Mouse (Mus musculus) kidney, postnatal 0 days (tissue): ENCODE data around the gene Vwa8. TPM values are rescaled to one million over a fixed set of nuclear protein-coding genes. Genes with fewer than 3 reads are reported as not detected.

Source experiments
- ATAC-seq: fragments of 200-750 bp; cut with Nextera tagmentation; replicated peaks from 2 replicates; pipeline ENCODE4 v1.8.0; 2017; ENCODE audit warnings: low read depth, moderate number of reproducible peaks, moderate TSS enrichment, moderate library complexity; ENCODE audit not compliant: low FRiP score
- DNase-seq: peaks from one replicate; pipeline ENCODE4 v3.0.0-alpha.2; 2016; ENCODE audit warnings: low spot score
- H3K27ac ChIP-seq: fragments of 300-500 bp; sonication (generic); 2 replicates; pipeline ENCODE4 v1.5.1; 2014; ENCODE audit warnings: mild to moderate bottlenecking
- H3K27me3 ChIP-seq: fragments of 300-500 bp; sonication (generic); 2 replicates; pipeline ENCODE4 v1.6.1; 2014; ENCODE audit warnings: low read length, mixed read lengths; ENCODE audit not compliant: insufficient read depth
- H3K36me3 ChIP-seq: fragments of 300-500 bp; sonication (generic); 2 replicates; pipeline ENCODE4 v1.6.1; 2014; ENCODE audit warnings: low read length, mixed read lengths; ENCODE audit not compliant: insufficient read depth
- H3K4me1 ChIP-seq: fragments of 300-500 bp; sonication (generic); replicated peaks from 2 replicates; pipeline ENCODE4 v1.6.1; 2014; ENCODE audit warnings: antibody characterized with exemption, low read length, mixed read lengths; ENCODE audit not compliant: insufficient read depth
- H3K4me2 ChIP-seq: fragments of 300-500 bp; sonication (generic); 2 replicates; pipeline ENCODE4 v1.6.1; 2014; ENCODE audit warnings: mild to moderate bottlenecking, low read length, moderate library complexity, mixed read lengths
- H3K4me3 ChIP-seq: fragments of 300-500 bp; sonication (generic); replicated peaks from 2 replicates; pipeline ENCODE4 v1.5.1; 2014; ENCODE audit warnings: low read depth, low read length
- H3K9ac ChIP-seq: fragments of 300-500 bp; sonication (generic); 2 replicates; pipeline ENCODE4 v1.6.1; 2014; ENCODE audit warnings: low read depth, low read length
- H3K9me3 ChIP-seq: fragments of 300-500 bp; sonication (generic); replicated peaks from 2 replicates; pipeline ENCODE4 v1.6.1; 2016; ENCODE audit warnings: low read length, inconsistent platforms, mixed read lengths
- CTCF ChIP-seq: IDR thresholded peaks from 2 replicates; pipeline ENCODE4 v1.5.1; 2016; ENCODE audit warnings: antibody characterized with exemption, low read depth, mild to moderate bottlenecking, moderate library complexity
- WGBS: fragments of 180-500 bp; shearing (Covaris S2); extraction: QIAGEN DNeasy Blood & Tissue Kit; methylation state at CpG from one replicate; pipeline ENCODE4 v1.1.7; 2014; 5-methylcytosine and 5-hydroxymethylcytosine counted together
- polyA plus RNA-seq: library from polyadenylated mRNA; unstranded; fragments of >200 nt; fragmentation: Nextera tagmentation; extraction: Ambion mirVana; gene quantifications from 2 replicates; pipeline ENCODE4 v1.2.1, GENCODE M21; 2015

Vwa8 gene
- polyA plus RNA-seq, 1 experiment from 2014 or later: 18.2 TPM

DNA sequence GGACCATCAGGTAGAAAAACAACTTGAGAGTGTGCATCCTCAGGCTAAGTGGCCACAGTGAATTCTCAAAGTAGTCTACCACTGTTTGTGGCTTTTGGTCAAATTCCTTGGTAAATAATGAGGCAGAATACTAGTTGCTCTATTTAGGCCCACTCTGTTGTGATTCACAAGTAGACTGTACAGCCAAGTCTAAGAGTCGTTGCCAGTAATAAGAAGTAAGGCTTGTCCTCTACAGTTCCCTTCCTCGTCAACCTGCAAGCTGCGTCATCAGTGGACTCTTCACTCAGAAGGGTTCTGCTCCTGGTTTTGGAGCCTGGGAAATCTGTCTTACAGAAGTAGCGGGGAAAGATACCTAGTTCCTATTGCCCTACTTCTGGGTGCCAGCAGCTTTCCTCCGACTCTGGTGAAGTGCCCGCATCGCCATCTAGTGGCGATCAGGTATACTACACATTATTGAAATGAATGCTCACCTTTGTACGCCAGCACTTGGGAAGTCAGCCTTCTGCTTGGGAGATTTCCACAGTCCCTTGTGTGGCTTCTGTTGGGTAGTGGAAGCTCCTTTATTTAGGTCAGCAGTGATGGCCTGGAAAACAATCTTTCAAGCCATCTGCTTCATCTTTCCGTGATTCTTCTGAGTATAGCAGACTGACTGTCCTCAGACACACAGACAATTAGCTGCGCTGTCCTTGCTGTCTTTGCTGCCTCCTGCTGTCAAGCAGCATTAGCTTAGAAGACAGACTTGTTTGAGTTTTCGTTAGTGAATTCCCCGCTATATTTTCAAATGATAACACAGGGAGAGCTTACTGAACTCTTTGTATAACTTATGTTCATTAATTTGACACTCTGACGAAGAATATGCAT, 258.0 kb downstream of the Vwa8 start:
- DNase-seq (peak; percentile 94), ATAC-seq (no peak)
- no peak overlapping the region for H3K4me2 ChIP-seq
- H3K4me3 ChIP-seq: no peak overlapping the region
- WGBS: 33% methylated on average over 14 of the region's 14 CpGs
- H3K9me3 ChIP-seq: no peaks in the 10 kb centered on the region
- no peak overlapping the region for H3K27ac ChIP-seq
- H3K9ac ChIP-seq: no peak overlapping the region
- H3K36me3 ChIP-seq: no peaks in the 10 kb centered on the region
- no peaks in the 10 kb centered on the region for H3K27me3 ChIP-seq
- H3K4me1 ChIP-seq: no peaks in the 10 kb centered on the region
- TF ChIP-seq CTCF: peak; percentile 91

DNA sequence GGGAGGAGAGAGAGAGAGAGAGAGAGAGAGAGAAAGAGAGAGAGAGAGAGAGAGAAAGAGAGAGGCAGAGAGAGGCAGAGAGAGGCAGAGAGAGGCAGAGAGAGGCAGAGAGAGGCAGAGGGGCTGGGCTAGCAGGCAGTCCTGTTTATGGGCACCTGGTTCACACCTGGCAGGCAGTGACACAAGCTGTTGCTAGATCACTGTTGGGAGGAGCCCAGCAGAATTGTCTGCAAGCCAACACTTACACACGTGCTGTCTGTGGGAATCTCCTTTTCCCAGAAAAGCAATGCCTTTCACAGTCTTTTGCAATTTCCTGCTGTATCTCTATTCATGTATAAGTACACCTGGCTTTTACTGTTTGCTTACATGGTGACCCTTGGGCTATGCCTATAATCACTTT, 260.5 kb downstream of the Vwa8 start:
- no peak for TF ChIP-seq CTCF
- DNase-seq (no peak), ATAC-seq (no peak)
- H3K36me3 ChIP-seq: no peaks in the 10 kb centered on the region
- H3K4me3 ChIP-seq: no peak overlapping the region
- H3K27me3 ChIP-seq: no peaks in the 10 kb centered on the region
- H3K9me3 ChIP-seq: no peaks in the 10 kb centered on the region
- H3K27ac ChIP-seq: no peak overlapping the region
- WGBS: 54% methylated on average over 1 of the region's 1 CpGs
- H3K9ac ChIP-seq: no peak overlapping the region
- no peaks in the 10 kb centered on the region for H3K4me1 ChIP-seq
- no peak overlapping the region for H3K4me2 ChIP-seq

DNA sequence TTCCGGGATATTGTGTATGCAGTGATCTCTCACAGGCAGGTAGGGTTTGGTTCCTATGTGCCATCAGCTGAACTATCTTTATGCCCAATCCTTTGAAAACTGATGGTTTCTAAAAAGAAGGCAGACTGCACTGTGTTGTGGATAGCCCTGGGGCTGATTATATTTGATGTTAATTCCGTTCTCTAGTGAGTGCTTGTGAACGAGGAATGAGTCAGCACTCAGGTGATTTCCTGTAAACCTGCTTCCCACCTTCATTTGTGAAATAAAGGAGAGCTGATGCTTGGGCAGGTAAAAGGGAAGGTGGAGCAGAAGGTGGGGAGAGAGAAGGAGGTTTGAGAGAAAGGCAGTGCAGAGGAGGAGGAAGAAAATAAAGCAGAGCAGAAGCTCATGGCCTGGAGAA, 261.2 kb downstream of the Vwa8 start:
- no peak overlapping the region for H3K4me2 ChIP-seq
- H3K9me3 ChIP-seq: no peaks in the 10 kb centered on the region
- ATAC-seq (no peak), DNase-seq (no peak)
- WGBS: 68% methylated on average over 3 of the region's 3 CpGs
- no peak for TF ChIP-seq CTCF
- no peak overlapping the region for H3K27ac ChIP-seq
- no peak overlapping the region for H3K4me3 ChIP-seq
- H3K36me3 ChIP-seq: no peaks in the 10 kb centered on the region
- H3K4me1 ChIP-seq: no peaks in the 10 kb centered on the region
- no peaks in the 10 kb centered on the region for H3K27me3 ChIP-seq
- H3K9ac ChIP-seq: no peak overlapping the region

DNA sequence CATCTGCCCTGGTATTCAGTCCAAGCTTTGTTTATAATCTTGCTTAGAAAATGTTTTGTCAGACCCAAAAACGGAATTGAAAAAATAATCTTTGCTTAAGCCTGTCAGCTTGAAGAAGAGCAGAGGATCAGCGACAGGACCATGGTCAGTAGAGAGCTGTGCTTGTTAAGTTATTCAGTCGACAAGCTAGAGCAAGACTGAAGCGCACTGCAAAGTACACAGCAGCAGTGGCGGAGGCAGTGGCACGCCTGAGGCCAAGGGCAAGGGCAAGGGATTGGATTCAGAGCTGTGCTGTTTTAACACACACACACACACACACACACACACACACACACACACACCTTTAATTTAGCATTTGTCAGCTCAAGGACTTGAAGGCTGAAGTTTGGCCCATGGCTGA, 263.2 kb downstream of the Vwa8 start:
- Histone ChIP-seq H3K9me3 (no peaks in the 10 kb centered on the region), H3K4me3 (no peak overlapping the region), H3K27me3 (no peaks in the 10 kb centered on the region), H3K27ac (no peak overlapping the region), H3K36me3 (no peaks in the 10 kb centered on the region), H3K4me2 (no peak overlapping the region), H3K9ac (no peak overlapping the region), H3K4me1 (no peaks in the 10 kb centered on the region)
- WGBS: 68% methylated on average over 6 of the region's 6 CpGs
- TF ChIP-seq CTCF: no peak
- ATAC-seq (no peak), DNase-seq (no peak)

DNA sequence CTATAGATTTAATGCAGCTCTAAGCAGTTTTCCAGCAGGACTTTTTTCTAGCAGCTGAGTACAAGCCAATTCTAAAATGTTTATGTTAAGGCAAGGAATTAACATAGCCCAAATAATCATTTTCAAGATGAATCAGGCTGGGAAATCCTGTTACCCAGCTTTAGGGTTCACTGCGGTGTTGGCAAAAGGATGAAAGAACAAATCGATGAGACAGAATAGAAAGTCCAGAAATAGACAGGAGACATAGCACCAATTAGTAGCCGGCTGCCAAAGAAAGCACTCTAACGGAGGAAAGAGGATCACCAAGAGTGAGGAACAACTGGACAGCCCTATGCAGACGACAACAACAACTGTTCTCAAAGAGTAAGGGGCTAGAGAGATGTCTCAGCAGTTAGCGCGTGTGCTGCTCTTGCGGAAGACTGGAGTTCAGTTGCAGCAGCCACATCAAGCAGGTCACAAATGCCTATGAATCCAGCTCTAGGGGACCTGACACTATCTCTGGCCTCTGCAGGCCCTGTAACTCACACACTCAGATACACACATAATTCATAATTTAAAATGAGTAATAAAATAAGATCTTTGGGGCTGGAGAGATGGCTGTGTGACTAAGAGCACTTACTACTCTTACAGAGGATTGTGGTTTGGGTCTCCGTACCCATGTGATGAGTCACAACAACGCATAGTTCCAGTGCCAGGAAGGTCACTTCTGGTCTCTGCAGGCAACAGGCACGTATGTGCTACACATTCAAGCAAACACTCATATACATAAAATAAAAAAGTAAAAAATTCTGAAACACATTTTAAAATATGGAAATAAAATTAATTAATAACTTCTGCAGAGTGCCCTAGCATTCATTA, 265.9 kb downstream of the Vwa8 start:
- ATAC-seq: no peak
- Histone ChIP-seq H3K4me2 (no peak overlapping the region), H3K9ac (no peak overlapping the region), H3K4me1 (no peaks in the 10 kb centered on the region), H3K27me3 (no peaks in the 10 kb centered on the region), H3K36me3 (no peaks in the 10 kb centered on the region), H3K9me3 (no peaks in the 10 kb centered on the region), H3K4me3 (no peak overlapping the region), H3K27ac (no peak overlapping the region)
- DNase-seq: no peak
- 83% methylated on average over 11 of the region's 11 CpGs for WGBS
- TF ChIP-seq CTCF: no peak

DNA sequence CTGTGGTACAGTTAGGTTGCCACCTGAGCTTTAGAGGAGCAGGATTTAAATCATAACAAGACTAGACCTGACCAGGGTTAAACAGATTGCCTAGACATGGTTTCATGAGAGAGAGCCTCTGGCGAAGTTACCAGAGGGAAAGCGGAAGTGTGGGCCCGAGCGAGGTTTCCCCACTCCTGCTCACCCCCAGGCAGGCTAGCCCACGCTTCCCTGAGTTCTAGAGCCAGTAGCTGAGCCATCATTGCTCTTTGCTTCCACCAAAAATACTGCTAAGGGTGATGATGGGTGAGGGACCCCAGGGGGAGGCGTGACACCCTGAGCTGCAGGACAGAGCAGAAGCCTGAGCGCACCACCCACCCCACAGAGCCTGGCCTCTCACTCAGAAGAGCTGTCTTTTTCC, 269.6 kb downstream of the Vwa8 start:
- no peaks in the 10 kb centered on the region for H3K4me1 ChIP-seq
- no peak overlapping the region for H3K4me3 ChIP-seq
- no peak overlapping the region for H3K9ac ChIP-seq
- no peaks in the 10 kb centered on the region for H3K36me3 ChIP-seq
- no peaks in the 10 kb centered on the region for H3K27me3 ChIP-seq
- DNase-seq (no peak), ATAC-seq (no peak)
- H3K9me3 ChIP-seq: no peaks in the 10 kb centered on the region
- H3K27ac ChIP-seq: no peak overlapping the region
- 92% methylated on average over 7 of the region's 7 CpGs for WGBS
- TF ChIP-seq CTCF: no peak
- no peak overlapping the region for H3K4me2 ChIP-seq
